Mouse (Mus musculus): ENCODE results near the gene Defb19.

Defb19 gene

GRCm38 (mm10) chr2:152580107-152580506 lies at the start of gene Defb19:
TSS of gene Defb19 (minus strand) at chr2:152580312.
- no peak for DNase-seq

- no peak for DNase-seq
Observed at GRCm38 (mm10) chr2:152629904-152630303, 49.8 kb upstream of the Defb19 start.

GRCm38 (mm10) chr2:152629239-152629638 lies 49.1 kb upstream of the Defb19 start:
- DNase-seq = no peak

GRCm38 (mm10) chr2:152628066-152628465 lies 48.0 kb upstream of the Defb19 start:
- DNase-seq = peak; percentile 42

GRCm38 (mm10) chr2:152626774-152627591 lies 46.9 kb upstream of the Defb19 start, which contains the start of gene Rem1:
TSS of gene Rem1 (plus strand) at chr2:152626951.
- DNase-seq = peak; percentile 58

GRCm38 (mm10) chr2:152625256-152625655 lies 45.1 kb upstream of the Defb19 start:
- no peak for DNase-seq

- DNase-seq = no peak
Observed at GRCm38 (mm10) chr2:152624566-152624965, 44.5 kb upstream of the Defb19 start.

GRCm38 (mm10) chr2:152622953-152623352 lies 42.8 kb upstream of the Defb19 start, which contains the start of gene Defb25:
TSS of gene Defb25 (minus strand) at chr2:152623053.
- no peak for DNase-seq

- no peak for DNase-seq
Observed at GRCm38 (mm10) chr2:152622151-152622550, 42.0 kb upstream of the Defb19 start.

- no peak for DNase-seq
Observed at GRCm38 (mm10) chr2:152620367-152621134, 40.4 kb upstream of the Defb19 start.

- DNase-seq = no peak
Observed at GRCm38 (mm10) chr2:152617374-152617773, 37.3 kb upstream of the Defb19 start.

GRCm38 (mm10) chr2:152616470-152616869 lies 36.4 kb upstream of the Defb19 start:
- no peak for DNase-seq

GRCm38 (mm10) chr2:152615563-152615962 lies 35.5 kb upstream of the Defb19 start:
- DNase-seq = peak; percentile 84

- DNase-seq = no peak
Observed at GRCm38 (mm10) chr2:152612193-152612592, 32.1 kb upstream of the Defb19 start.

- DNase-seq = no peak
Observed at GRCm38 (mm10) chr2:152608719-152609118, 28.6 kb upstream of the Defb19 start.

- DNase-seq = peak; percentile 15
Observed at GRCm38 (mm10) chr2:152607746-152608145, 27.6 kb upstream of the Defb19 start.

GRCm38 (mm10) chr2:152604057-152604456 lies 23.9 kb upstream of the Defb19 start, which contains the start of gene Defb36:
TSS of gene Defb36 (plus strand) at chr2:152604327.
- peak; percentile 54 for DNase-seq

GRCm38 (mm10) chr2:152601275-152601960 lies 21.3 kb upstream of the Defb19 start:
- DNase-seq = no peak

- no peak for DNase-seq
Observed at GRCm38 (mm10) chr2:152600076-152600475, 20.0 kb upstream of the Defb19 start.

GRCm38 (mm10) chr2:152599299-152599698 lies 19.2 kb upstream of the Defb19 start, which contains the start of gene Defb45:
TSS of gene Defb45 (minus strand) at chr2:152599399.
- no peak for DNase-seq

GRCm38 (mm10) chr2:152589021-152589420 lies 8.9 kb upstream of the Defb19 start:
- no peak for DNase-seq

GRCm38 (mm10) chr2:152588450-152588849 lies 8.3 kb upstream of the Defb19 start:
- DNase-seq = no peak
